Mouse (Mus musculus) liver, embryonic 14.5 days (tissue): ENCODE measurements around the gene Cavin4.

Experiments used
- CTCF ChIP-seq: IDR thresholded peaks from 2 replicates; pipeline ENCODE4 v1.5.1; 2016; ENCODE audit warnings: antibody characterized with exemption, low read depth, control low read depth
- EP300 ChIP-seq: IDR thresholded peaks from 2 replicates; pipeline ENCODE4 v1.6.1; 2016; ENCODE audit warnings: antibody characterized with exemption, low read depth

GRCm38 (mm10) chr4:48667279-48667678 lies 4.0 kb downstream of the Cavin4 start:
- TF ChIP-seq CTCF (no peak), EP300 (no peak)
